Mouse (Mus musculus): ENCODE measurements around the gene Adar.

DNA sequence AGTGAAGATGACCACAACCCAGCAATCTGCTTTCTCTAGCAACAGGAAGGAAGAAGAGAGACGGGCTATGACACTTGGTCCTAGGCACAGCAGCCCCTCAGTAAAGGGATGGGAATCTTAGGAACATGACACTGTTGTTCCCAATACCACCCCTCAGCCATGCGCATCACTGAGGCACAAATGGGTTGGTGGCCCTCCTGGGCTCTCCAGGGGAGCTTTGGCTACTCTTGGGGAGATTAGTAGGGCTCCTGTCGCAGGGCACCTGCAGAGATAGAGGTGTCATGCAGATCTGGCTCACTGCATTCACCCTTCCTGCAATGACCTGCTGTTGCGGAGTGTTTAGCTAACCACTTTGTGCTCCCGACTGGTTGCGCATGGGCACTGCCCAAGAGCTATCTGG lies 71.5 kb downstream of the Adar start:
- no peak for TF ChIP-seq GATA1 (IDR thresholded peaks at IDR 0.05; ENCODE audit: borderline replicate concordance, low read length)
- no peak for TF ChIP-seq FLI1 (IDR thresholded peaks at IDR 0.05; ENCODE audit: low read length)

Data from megakaryocyte, embryonic 14.5 days (primary cell).